Mouse (Mus musculus) CH12.LX (cell line): Measurements from ENCODE around the gene Fgfr2. TPM values are rescaled to one million over a fixed set of nuclear protein-coding genes. Genes with fewer than 3 reads are reported as not detected.

Source experiments
- DNase-seq: peaks from one replicate; pipeline ENCODE4 v3.0.0-alpha.2; 2013; ENCODE audit errors: extremely low read depth
- H3K27ac ChIP-seq: 2 replicates; pipeline ENCODE4 v1.5.1; 2012; ENCODE audit warnings: low read depth, mild to moderate bottlenecking, control low read depth, moderate library complexity; ENCODE audit not compliant: insufficient read depth
- H3K27me3 ChIP-seq: replicated peaks from 2 replicates; pipeline ENCODE3; 2012; ENCODE audit warnings: inconsistent platforms
- H3K36me3 ChIP-seq, 2 experiments: replicated peaks in 1 of 2; 2 replicates each; pipeline versions ENCODE3 to v1.6.1; 2012; ENCODE audit warnings: inconsistent platforms in 1 of 2, low read length in 1 of 2, mild to moderate bottlenecking in 1 of 2, mixed read lengths in 1 of 2, moderate library complexity in 1 of 2; ENCODE audit not compliant: control insufficient read depth in 1 of 2, insufficient read depth in 1 of 2
- H3K4me1 ChIP-seq, 2 experiments: 2 replicates each; pipeline ENCODE4 v1.6.1; 2012; ENCODE audit warnings: inconsistent platforms in 1 of 2, moderate library complexity in 1 of 2; ENCODE audit not compliant: insufficient read depth in 2 of 2, control insufficient read depth in 1 of 2
- H3K4me2 ChIP-seq: 2 replicates; pipeline ENCODE4 v1.6.1; 2012; ENCODE audit warnings: low read depth, mild to moderate bottlenecking, control low read depth; ENCODE audit not compliant: poor library complexity, insufficient read depth, severe bottlenecking
- H3K4me3 ChIP-seq, 3 experiments: fragments of 150-350 bp in 1 of 3; sonication (generic) in 1 of 3; replicated peaks in 1 of 3; 2 replicates each; pipeline versions ENCODE3 to v1.5.1; 2011 to 2012; ENCODE audit warnings: low read depth in 2 of 3, low read length in 2 of 3, mild to moderate bottlenecking in 2 of 3, moderate library complexity in 2 of 3, control low read depth in 1 of 3, improper control_type of control experiment in 1 of 3, inconsistent platforms in 1 of 3, mixed read lengths in 1 of 3; ENCODE audit not compliant: poor library complexity in 1 of 3
- H3K79me2 ChIP-seq: replicated peaks from 2 replicates; pipeline ENCODE4 v1.6.1; 2012; ENCODE audit warnings: mild to moderate bottlenecking, moderate library complexity; ENCODE audit not compliant: control insufficient read depth, poor library complexity, insufficient read depth, severe bottlenecking; ENCODE audit errors: extremely low read depth
- H3K9ac ChIP-seq: 2 replicates; pipeline ENCODE4 v1.6.1; 2012; ENCODE audit warnings: low read depth, mild to moderate bottlenecking, control low read depth, moderate library complexity; ENCODE audit not compliant: insufficient read depth
- H3K9me3 ChIP-seq: replicated peaks from 2 replicates; pipeline ENCODE3; 2012; ENCODE audit warnings: low read length, inconsistent platforms, mixed read lengths
- BHLHE40 ChIP-seq: IDR thresholded peaks from 2 replicates; pipeline ENCODE4 v1.6.1; 2011; ENCODE audit warnings: mild to moderate bottlenecking, low read depth, low read length, improper control_type of control experiment
- CHD1 ChIP-seq: IDR thresholded peaks from 2 replicates; pipeline ENCODE4 v1.6.1; 2012; ENCODE audit warnings: low read depth, low read length, improper control_type of control experiment, inconsistent platforms
- ELF1 ChIP-seq: IDR thresholded peaks from 2 replicates; pipeline ENCODE4 v1.6.1; 2014; ENCODE audit warnings: low read depth, mild to moderate bottlenecking, inconsistent platforms, low read length, improper control_type of control experiment
- EP300 ChIP-seq: IDR thresholded peaks from 2 replicates; pipeline ENCODE4 v1.6.1; 2011; ENCODE audit warnings: low read length, improper control_type of control experiment
- ETS1 ChIP-seq: conservative IDR thresholded peaks from 2 replicates; pipeline ENCODE4 v1.6.1; 2012; ENCODE audit warnings: low read depth, mild to moderate bottlenecking, inconsistent platforms, low read length, improper control_type of control experiment, moderate library complexity
- GABPA ChIP-seq: IDR thresholded peaks from 2 replicates; pipeline ENCODE4 v1.6.1; 2012; ENCODE audit warnings: low read depth, low read length, improper control_type of control experiment, inconsistent platforms; ENCODE audit not compliant: insufficient replicate concordance
- IRF4 ChIP-seq: IDR thresholded peaks from 2 replicates; pipeline ENCODE4 v1.6.1; 2014; ENCODE audit warnings: low read depth, mild to moderate bottlenecking, inconsistent platforms, low read length, improper control_type of control experiment
- JUN ChIP-seq: IDR thresholded peaks from 2 replicates; pipeline ENCODE4 v1.6.1; 2011; ENCODE audit warnings: low read depth, mild to moderate bottlenecking, low read length, improper control_type of control experiment, moderate library complexity; ENCODE audit not compliant: insufficient read depth
- MXI1 ChIP-seq: IDR thresholded peaks from 2 replicates; pipeline ENCODE4 v1.6.1; 2011; ENCODE audit warnings: mild to moderate bottlenecking, low read depth, low read length, improper control_type of control experiment
- NELFE ChIP-seq: IDR thresholded peaks from 2 replicates; pipeline ENCODE4 v1.6.1; 2011; ENCODE audit warnings: low read depth, low read length, improper control_type of control experiment
- NRF1 ChIP-seq: IDR thresholded peaks from 2 replicates; pipeline ENCODE4 v1.6.1; 2014; ENCODE audit warnings: low read depth, mild to moderate bottlenecking, inconsistent platforms, low read length, improper control_type of control experiment, moderate library complexity
- PAX5 ChIP-seq: IDR thresholded peaks from 2 replicates; pipeline ENCODE4 v1.6.1; 2012; ENCODE audit warnings: low read length, inconsistent platforms, mixed read lengths
- POLR2A ChIP-seq: IDR thresholded peaks from 2 replicates; pipeline ENCODE4 v1.6.1; 2011; ENCODE audit warnings: low read depth, mild to moderate bottlenecking, improper control_type of control experiment, low read length
- POLR2AphosphoS2 ChIP-seq: IDR thresholded peaks from 2 replicates; pipeline ENCODE4 v1.6.1; 2011; ENCODE audit warnings: low read depth, low read length, improper control_type of control experiment
- UBTF ChIP-seq: IDR thresholded peaks from 2 replicates; pipeline ENCODE4 v1.6.1; 2012; ENCODE audit warnings: low read depth, mild to moderate bottlenecking, inconsistent platforms, low read length, improper control_type of control experiment, moderate library complexity
- USF1 ChIP-seq: IDR thresholded peaks from 2 replicates; pipeline ENCODE4 v1.6.1; 2014; ENCODE audit warnings: low read depth, mild to moderate bottlenecking, inconsistent platforms, low read length, improper control_type of control experiment
- USF2 ChIP-seq: conservative IDR thresholded peaks from 2 replicates; pipeline ENCODE4 v1.6.1; 2011; ENCODE audit warnings: low read depth, low read length, improper control_type of control experiment
- ZC3H11A ChIP-seq: IDR thresholded peaks from 2 replicates; pipeline ENCODE4 v1.6.1; 2012; ENCODE audit warnings: low read depth, mild to moderate bottlenecking, inconsistent platforms, low read length, improper control_type of control experiment
- ZKSCAN1 ChIP-seq: IDR thresholded peaks from 2 replicates; pipeline ENCODE4 v1.6.1; 2012; ENCODE audit warnings: low read depth, inconsistent platforms, low read length, improper control_type of control experiment, borderline replicate concordance
- dilution Hi-C: fragments of 300-500 bp; cut with MboI; formaldehyde crosslinking; loops from 2 replicates; pipeline ENCODE4 v1.14.3; 2020; ENCODE audit warnings: low sequenced_read_pairs; ENCODE audit not compliant: extremely low pct_unique_long_range_greater_than_20kb, extremely low pct_ligation_motif_present
- in situ Hi-C: fragments of 300-500 bp; cut with MboI; formaldehyde crosslinking; loops from 3 replicates; pipeline ENCODE4 v1.14.3; 2019; ENCODE audit warnings: low sequenced_read_pairs, low pct_ligation_motif_present, low pct_unique_long_range_greater_than_20kb, mixed read lengths
- polyA plus RNA-seq: library from polyadenylated mRNA; unstranded; fragments of >175 nt; gene quantifications from 2 replicates; pipeline ENCODE4 v1.2.1, GENCODE M21; 2012; ENCODE audit warnings: low read depth; ENCODE audit not compliant: insufficient read length
- total RNA-seq, 2 experiments: library from RNA; depleted of rRNA; stranded (reverse); fragments of 300-350 nt in 1 of 2; fragments of >200 nt in 1 of 2; gene quantifications; 2 replicates each; pipeline ENCODE4 v1.2.3; 2012 to 2014

The Fgfr2 gene
- total and polyA plus RNA-seq, 3 experiments, result not detected

DNA sequence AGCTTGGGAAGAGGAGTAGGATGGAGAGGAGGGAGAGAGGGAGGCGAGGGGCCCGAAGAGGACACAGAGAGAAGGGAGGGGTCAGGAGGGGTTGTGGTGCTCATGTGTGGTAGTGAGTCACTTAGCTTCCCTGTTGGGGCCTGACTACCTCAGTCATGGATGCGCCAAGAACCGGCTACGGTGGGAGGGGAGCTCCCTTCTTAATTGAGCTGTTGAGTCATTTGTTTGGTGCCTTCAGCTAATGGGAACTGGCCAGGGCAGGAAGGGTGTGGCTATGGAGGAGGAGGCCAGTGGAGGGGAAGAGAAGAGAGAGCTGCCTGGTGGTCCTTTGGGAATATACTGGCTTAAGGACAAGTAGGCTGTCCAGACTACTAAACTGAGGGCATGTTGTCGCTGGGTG lies 2451.8 kb downstream of the Fgfr2 start:
- dilution Hi-C loops (no loop called here), in situ Hi-C loops (no loop called here)
- no peaks in the 10 kb centered on the region for H3K79me2 ChIP-seq
- H3K36me3 ChIP-seq, result no peaks in the 10 kb centered on the region
- TF ChIP-seq JUN, result no peak
- TF ChIP-seq ELF1, result no peak
- TF ChIP-seq POLR2AphosphoS2, result no peak
- TF ChIP-seq NRF1, result no peak
- no peak for TF ChIP-seq ETS1
- no peak for TF ChIP-seq ZC3H11A
- TF ChIP-seq ZKSCAN1, result no peak
- no peak for TF ChIP-seq UBTF
- TF ChIP-seq PAX5, result no peak
- TF ChIP-seq BHLHE40, result no peak
- TF ChIP-seq USF2, result no peak
- no peak for TF ChIP-seq POLR2A
- no peak for TF ChIP-seq CHD1
- TF ChIP-seq NELFE, result no peak
- TF ChIP-seq EP300, result no peak
- TF ChIP-seq IRF4, result no peak
- no peak for TF ChIP-seq GABPA
- DNase-seq, result no peak
- H3K9ac ChIP-seq, result no peak overlapping the region
- H3K27ac ChIP-seq, result no peak overlapping the region
- H3K4me1 ChIP-seq, result 0 out of 4 replicates have a peak, but pooled peaks cover 0 to 5% of the 10 kb centered on the region in 2 experiments
- H3K4me3 ChIP-seq, result no peak overlapping the region
- peaks cover 49% of the 10 kb centered on the region for H3K27me3 ChIP-seq
- H3K4me2 ChIP-seq, result no peak overlapping the region
- H3K9me3 ChIP-seq, result no peaks in the 10 kb centered on the region

- peaks cover 5% of the 10 kb centered on the region for H3K9me3 ChIP-seq
- no peak overlapping the region for H3K4me3 ChIP-seq
- no peak overlapping the region for H3K9ac ChIP-seq
- H3K4me2 ChIP-seq, result no peak overlapping the region
- no peaks in the 10 kb centered on the region for H3K79me2 ChIP-seq
- H3K36me3 ChIP-seq, result no peaks in the 10 kb centered on the region
- no peak overlapping the region for H3K27ac ChIP-seq
- dilution Hi-C loops, result no loop called here
- no peak for DNase-seq
- H3K27me3 ChIP-seq, result peaks cover 49% of the 10 kb centered on the region
- TF ChIP-seq UBTF (no peak), MXI1 (no peak), USF1 (no peak)
- in situ Hi-C loops, result no loop called here
- H3K4me1 ChIP-seq, result 0 out of 4 replicates have a peak, but pooled peaks cover 0 to 5% of the 10 kb centered on the region in 2 experiments
Measured at GRCm38 (mm10) chr7:130670358-130670757, 2452.8 kb downstream of the Fgfr2 start.
